Mouse (Mus musculus) megakaryocyte-erythroid progenitor cell, adult 5-6 weeks (primary cell): ENCODE results near the gene Stk10. TPM values are rescaled to one million over a fixed set of nuclear protein-coding genes. Genes with fewer than 3 reads are reported as not detected.

Experiments used
- ATAC-seq: replicated peaks from 2 replicates; pipeline ENCODE4 v1.8.0; 2016; ENCODE audit warnings: mild to moderate bottlenecking, inconsistent platforms; ENCODE audit not compliant: severe bottlenecking, poor library complexity, low FRiP score, low TSS enrichment
- total RNA-seq, 2 experiments: library from RNA; stranded (forward) in 1 of 2; stranded (reverse) in 1 of 2; fragments of 200-1000, 215-1000 nt in 1 of 2; fragments of >200 nt in 1 of 2; fragmentation: Nextera tagmentation in 1 of 2; gene quantifications; 2 replicates each; pipeline ENCODE4 v1.2.3; 2014 to 2017

Gene Stk10
- total RNA-seq, 2 experiments from 2014 or later = 8.7 to 11.3 TPM

DNA sequence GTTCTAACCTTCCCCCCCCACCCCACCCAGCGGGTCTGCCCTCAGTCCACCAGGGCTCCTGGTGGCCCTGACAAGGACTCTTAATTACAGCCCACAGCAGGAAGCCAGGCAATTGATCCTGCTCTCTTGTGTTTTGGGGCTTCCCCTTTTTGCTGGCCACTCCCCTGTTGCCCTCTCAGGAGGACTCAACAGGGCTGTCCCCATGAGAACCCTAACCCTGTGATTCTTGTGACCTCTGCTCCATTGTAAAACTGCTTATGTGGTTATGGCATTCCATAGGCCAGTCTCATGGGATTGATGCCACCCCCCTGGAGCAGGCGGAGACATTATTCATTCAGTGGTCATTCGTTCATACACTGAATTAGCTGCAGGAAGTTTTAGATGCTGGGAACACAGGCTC is 30.6 kb downstream of the Stk10 start:
- no peak for ATAC-seq

DNA sequence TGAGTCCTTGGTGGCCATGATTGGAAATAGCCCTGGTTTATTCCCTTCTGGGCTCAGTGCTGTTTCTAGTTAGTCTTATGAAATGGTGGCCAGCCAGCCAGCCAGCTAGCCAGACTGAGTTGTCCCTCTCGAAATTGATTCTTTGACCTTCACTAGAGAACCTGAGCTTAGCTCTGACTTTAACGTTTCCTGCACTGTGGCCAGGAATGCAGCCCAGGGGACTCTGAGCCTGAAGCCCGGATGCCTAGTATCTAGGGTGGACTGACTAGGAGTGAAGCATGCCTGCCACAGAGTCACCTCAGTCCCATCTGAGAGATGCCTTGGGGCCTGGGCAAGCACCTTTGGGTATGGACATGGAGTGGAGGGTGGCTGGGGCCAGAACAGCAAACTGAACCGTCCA is 31.5 kb downstream of the Stk10 start:
- ATAC-seq = no peak

DNA sequence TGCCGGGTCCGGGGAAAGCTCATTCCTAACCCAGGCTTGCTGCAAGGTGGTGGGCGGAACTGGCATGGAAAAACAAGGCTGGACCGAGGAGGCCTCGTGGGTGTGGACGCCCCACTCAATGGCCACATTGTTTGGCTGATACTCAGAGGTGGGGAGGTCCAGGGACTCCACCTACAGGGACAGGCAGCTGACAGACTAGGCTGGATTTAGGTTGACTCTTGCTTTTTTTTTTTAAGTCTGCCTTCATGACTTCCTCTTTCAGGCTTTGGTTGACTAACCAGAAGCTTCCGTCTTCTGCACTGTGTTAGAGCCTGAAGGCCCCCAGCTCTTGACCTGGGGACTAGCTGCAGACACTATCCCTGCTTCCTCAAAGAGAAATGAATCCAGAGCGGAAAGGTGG is 32.0 kb downstream of the Stk10 start:
- ATAC-seq = peak; percentile 58

DNA sequence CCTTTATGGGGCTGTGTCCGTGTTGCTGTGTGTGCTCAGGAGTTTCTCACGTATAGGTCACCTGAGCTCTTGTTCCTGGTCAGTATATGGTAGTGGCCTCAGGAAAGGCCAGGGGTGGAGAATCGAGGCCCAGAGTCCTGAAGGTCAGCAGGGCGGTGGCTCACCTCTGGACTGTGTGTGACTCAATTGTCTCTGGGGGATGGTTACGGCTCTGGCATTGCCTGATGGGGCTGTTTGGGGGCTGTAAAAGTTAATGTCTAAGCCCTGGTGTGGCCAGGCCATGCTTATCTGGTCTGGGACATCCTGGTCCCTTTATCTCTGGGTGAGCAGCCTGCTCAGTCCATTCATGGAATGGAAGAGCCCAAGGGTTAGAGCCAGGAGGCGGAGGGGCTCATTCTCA is 33.1 kb downstream of the Stk10 start:
- no peak for ATAC-seq

DNA sequence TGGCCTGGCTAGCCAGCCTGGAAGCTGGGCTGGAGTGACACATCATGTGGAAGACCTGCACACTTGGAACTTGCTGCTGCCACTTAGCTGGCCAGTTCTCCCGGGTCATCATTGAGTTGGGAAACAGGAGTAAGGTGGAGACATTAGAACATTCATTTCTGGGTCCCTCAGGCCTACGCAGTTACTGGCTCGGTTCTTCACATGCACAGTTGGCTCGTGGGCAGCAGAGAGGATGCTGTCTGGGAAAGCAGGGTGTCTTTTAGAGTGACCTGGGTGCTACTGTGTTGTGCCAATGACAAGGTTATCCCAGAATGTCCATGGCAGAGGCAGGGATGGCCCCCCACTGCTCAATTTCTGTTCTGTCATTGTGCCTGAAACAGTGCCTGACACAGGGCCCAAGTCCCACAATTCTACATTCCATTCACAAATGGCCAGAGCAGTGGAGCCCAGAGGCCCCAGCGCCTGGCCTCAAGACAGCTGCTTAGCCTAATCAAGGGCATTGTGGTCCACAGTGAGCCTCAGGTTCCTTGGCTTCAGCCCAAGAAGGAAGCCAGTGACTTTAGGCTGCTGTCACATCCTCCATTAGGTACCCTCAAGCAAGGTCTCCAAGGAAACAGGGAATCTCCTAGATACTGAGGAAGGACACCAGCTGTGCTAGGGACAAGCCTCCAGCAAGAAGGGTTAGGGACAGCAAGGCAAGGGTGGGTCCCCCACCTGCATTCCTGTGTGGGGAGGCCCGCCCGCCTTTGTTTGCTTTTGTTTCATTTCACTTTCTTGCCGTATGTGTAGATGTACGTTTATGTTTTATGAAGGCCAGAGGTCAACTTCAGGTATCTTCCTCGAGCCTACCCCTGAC is 34.1 kb downstream of the Stk10 start:
- no peak for ATAC-seq

DNA sequence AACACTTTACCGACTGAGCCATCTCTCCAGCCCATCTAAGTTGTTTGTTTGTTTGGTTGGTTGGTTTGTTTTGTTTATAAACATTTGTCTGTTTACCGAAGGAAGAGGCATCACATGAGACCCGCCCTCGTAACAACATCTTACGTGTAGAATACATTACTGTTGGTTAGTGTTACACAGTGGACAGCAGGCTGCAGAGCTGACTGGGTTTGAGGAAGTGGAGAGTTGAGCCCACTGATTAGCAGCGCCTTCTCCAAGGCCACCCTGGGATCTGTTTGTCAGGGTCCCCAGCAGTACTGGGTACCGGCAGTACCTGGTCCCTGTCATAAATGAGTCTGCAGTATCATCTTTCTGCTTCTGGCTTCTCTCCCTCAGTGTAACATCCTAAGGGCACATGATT is 35.0 kb downstream of the Stk10 start:
- no peak for ATAC-seq

DNA sequence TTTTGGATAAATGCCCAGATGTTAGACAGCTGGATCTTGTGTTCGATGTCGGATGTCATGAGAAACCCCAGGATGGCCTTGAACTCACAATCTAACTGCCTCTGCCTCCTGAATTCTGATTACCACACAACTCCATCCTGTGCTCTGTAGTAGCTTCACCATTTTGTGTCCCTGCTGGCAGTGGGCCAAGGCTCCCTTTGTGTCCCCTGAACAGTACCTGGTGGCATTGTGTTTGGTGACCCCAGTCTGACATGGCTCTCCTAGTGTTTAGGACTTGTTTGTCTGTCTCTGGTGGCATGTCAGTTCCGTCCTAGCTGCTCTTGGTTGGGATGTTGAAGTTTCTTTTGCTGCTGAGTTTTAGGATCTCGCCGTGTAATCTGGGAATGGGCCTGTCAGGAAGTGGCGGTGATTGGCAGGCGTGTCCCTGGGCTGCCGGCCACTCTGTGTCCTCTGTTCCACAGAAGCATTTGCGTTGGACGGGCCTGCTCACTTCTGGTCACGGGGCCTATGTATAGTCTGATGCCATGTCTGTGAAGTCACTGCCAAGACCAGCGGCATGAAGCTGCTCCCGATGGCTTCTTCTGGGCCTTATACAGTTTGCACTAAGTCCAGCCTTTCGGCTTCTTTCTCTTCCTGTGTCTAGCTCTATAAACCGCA is 35.7 kb downstream of the Stk10 start:
- ATAC-seq = no peak

DNA sequence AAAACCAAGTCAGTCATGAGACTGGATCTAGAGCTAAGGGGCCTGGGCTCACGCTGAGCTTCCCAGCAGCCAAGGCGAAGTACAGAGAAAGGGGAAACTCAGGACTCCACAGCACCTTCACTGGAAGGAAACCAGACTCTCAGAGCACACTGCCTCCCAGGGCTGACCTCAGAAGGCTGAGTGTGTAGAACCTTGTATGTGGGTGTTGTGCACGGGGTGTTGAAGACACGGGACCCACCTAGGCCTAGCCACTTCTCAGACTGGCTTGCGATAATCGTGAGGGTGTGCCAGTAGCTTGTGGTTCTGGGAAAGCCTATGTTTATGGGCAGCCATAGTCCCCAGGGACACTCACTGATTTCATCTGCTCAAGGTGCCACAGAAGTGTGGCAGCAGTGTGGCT is 38.0 kb downstream of the Stk10 start:
- no peak for ATAC-seq

DNA sequence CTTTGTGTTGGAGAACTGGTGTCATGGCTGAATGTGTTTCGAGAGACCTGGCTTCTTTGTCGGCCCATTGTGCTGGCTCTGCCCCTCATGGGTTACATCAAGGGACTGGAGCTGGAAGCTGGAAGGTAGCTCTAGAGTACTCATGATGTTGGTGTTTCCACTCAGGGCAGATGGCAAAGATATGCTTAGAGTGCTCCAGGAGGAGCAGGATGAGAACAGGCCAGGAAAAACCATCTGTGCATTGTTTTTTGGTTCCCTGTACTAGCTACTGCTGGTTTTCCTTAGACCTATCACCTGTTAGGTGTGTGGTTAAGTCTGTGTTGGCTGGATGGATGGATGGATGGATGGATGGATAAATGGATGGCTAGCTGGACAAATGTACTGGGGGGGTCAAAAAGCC is 40.6 kb downstream of the Stk10 start:
- ATAC-seq = no peak

DNA sequence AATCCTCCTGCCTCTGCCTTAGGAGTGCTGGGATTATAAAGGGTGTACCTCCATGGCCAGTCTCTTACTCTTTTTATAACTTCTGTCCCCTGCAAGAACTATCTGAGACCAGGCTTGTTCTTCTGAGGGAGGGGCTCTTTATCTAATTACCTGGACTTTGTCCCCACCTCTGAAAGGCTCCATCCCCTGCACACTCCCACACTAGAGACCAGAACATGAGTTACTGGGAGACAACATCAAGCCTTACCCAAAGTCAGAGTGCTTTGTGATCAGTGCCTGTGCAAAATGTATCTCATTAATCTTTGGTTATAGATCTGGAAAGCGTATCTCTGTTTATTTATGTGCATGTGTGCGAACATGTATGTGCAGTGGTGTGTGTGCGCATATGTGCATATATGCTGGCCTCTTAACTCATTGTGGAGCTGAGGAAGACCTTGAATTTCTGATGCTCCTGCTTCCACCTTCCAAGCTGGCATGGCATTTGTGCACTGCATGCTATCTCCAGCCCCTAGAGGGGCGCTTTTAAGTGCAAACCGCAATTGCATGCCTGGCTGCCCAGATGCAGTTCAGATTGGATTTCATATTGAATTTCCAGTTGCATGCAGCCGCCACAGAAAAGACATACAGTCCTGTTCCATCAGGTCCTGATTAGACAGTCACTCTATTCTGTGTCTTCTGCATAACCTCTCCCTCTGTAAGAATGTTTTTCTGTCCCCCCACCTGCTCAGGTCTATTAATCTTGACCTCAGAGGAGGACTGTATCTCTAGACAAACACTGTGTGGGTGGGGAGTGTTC is 43.1 kb downstream of the Stk10 start:
- ATAC-seq = no peak

DNA sequence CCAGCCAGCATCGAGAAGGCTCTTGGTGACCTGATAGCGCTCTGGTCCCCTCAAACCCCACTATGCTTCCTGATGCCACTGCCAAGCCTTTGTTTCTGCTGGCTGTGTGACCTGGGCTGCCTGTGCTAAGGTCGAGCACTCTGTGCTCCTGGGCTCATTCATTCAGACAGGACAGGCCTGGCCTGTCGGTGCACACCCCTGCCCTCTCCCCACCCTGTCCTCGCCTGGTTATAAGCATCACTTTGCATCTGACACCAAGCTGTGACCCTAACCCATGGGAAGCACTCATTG is 43.6 kb downstream of the Stk10 start:
- no peak for ATAC-seq

DNA sequence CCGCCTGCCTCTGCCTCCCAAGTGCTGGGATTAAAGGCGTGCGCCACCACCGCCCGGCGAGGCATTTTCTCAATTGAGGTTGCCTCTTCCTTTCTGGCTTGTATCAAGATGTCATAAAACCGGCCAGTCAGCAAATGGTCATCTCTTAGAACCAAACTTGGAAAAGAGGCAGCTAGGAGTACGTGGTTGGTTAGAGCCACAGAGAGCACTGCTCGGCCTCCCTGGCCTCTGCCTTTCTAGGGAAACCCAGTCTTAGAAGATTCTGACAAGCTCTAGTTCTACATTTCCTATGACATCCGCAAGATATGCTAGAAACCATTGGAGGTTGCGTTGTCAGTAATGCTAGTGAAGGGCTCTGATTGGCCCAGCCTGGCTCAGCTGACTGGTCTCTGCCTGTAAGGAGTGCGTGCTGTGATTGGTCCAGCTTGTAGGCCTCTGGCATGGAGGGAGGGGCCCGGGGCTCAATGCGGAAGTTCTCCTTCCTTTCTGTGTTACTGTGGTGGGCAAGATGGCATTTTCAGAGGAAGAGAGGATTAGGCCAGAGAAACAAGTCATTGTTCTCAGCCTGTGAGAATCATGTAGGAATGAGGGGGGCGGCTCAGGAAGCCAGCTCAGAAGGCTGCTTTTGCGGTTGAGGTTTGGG is 47.3 kb downstream of the Stk10 start:
- ATAC-seq = peak; percentile 97

DNA sequence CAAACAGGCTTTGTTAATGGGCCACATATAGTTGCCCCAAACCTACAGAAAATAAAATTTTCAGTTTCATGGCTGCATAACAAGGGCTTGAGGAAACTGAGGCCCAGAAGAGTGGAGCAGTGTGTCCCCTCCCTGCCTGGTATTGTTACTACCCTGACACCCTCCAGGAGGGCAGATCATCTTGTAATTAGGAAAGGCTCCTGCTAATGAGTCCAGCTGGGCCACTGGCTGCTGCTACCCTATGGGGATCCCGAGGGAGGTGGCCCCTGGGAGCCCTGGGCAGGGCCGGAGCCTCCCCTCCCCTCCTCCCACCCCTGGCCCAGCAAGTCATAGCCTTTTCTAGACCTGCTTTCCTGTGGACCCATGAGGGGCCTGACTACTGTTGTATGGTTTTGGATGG is 47.9 kb downstream of the Stk10 start:
- ATAC-seq = no peak

DNA sequence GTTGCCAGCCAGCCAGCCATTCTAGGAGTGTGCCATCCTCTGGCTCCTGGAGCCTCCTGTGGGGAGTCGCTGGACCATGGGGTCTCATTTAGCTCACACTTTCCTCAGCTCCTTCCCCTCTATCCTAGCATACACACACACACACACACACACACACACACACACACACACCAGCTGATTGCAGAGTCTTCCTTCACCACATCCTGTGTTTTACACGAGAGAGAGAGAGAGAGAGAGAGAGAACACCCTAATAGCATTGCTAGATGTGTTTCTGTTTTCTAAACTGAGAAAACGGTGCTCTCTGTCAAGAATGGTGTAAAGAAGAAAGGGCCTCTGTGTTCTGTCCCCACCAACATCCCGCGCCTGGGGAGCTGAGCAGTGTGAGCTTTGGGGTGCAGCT is 49.7 kb downstream of the Stk10 start:
- ATAC-seq = no peak

DNA sequence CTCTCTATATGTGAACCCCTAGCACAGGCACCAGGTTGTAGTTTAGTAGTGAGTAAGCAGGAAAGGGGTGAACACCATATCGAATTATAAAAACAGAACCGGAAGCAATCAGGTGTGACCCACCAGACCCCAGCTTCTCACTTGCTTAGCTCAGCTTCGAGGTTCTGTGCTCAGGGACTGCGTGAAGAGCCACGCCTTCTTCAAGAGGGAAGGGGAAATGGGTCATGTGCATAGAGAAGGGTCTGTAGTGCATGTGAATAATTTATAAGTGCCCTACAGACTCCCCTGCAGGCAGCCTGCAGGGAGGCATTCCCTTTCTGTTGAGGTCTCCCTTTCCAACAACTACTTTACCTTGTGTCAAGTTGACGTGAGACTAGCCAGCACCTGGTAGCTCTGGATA is 52.9 kb downstream of the Stk10 start:
- no peak for ATAC-seq

DNA sequence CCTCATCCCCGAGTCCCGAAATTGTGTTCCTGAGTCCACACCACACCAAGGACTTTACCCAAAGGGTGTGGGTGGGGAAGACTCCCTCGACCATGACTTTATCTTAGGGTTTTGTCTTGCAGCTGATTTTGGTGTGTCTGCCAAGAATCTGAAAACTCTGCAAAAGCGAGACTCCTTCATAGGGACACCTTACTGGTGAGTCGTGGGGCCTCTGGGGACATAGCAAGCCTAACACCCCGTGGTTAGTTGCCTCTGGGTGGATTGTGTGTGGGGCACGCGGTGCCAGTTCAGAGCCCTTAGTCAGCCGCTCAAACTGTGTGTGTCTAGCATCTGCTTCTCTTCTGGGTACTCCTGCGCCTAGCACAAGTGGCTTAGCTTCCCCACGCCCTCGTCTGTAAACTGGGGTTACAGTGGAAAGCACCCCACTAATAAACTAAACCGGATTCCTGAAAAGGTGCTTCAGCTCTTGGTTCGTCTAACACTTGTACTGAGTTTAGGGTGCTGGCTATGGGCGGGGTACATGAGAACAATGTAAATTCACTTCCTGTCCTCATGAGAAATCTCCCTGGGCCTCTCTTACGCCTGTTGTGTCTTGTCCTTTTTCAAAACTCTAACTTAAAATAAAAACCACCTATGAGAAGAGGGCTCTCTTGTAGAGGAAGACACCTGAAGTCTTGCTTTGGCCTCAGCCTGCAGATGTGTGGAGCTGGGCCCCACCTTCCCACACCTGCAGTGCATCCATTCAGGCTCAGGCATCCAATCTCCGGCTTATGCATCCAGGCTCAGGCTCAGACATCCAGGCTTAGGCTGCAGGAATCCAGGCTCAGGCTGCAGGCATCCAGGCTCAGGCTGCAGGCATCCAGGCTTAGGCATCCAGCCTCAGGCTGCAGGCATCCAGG is 54.3 kb downstream of the Stk10 start:
- no peak for ATAC-seq

DNA sequence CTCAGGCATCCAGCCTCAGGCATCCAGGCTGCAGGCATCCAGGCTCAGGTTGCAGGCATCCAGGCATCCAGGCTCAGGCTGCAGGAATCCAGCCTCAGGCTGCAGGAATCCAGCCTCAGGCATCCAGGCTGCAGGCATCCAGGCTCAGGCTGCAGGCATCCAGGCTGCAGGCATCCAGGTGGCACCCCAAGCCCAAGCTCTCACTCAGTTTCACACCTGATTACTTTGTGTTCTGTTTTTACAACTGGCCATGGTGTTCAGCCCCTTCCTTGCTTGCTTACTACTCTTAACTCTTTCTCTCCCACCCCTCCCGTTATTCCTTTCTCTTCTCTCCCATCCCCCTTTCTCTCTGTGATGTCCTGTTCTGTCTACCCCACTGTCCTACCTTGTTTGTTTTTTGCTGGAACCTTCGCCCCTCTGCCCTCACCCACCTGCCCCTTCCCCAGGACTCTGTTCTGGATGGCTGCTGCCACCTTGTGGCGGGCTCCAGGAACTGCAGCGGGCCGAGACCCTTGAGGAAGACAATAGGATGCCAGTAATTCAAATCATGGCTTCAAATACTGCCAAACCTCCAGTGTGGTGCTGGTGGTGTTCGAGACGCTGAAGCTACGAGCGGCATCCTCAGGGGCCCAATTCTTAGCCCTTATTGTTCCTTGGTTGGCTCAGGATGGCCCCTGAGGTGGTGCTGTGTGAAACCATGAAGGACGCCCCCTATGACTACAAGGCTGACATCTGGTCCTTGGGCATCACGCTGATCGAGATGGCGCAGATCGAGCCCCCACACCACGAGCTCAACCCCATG is 55.2 kb downstream of the Stk10 start:
- 0 out of 2 replicates have a peak, but pooled peaks have one; percentile 19 for ATAC-seq

DNA sequence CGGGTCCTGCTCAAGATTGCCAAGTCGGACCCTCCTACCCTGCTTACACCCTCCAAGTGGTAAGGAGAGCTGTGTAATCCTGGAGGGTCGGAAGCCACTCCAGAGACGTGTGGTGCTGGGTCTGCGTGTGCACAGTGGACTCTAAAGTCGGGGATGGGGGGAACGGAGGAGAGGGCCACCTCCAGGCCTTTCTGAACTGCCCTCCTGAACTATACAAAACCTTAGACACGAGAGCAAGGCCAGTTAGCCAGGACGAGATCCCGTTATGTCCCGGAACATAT is 55.7 kb downstream of the Stk10 start:
- no peak for ATAC-seq

DNA sequence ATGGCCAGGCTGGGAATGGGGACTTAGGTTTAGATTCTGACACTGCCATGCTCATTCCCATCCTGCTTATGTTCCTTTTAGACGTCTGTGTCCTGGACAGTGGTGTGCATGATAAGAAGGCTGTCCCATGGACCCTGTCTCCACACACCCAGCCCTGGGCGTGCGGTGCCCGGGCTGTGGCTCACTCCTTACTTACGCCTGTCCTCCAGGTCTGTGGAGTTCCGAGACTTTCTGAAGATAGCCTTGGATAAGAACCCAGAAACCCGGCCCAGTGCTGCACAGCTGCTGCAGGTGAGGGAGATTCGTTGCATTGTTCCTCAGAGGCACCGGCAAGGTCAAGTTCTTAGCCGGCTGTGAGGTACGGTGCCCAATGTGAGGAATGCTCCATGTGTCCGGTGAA is 56.1 kb downstream of the Stk10 start:
- ATAC-seq = no peak
